Mouse (Mus musculus) CD4-positive, CD25-positive, alpha-beta regulatory T cell, adult 2 months (primary cell): ENCODE results near the gene Nfkbib.
A peak's percentile ranks its signal among the peaks of the same experiment; 100 is the strongest.

Experiments used
- DNase-seq: peaks from one replicate; pipeline ENCODE4 v3.0.0-alpha.2; 2012; ENCODE audit warnings: low read depth, low spot score

Nfkbib gene

DNA sequence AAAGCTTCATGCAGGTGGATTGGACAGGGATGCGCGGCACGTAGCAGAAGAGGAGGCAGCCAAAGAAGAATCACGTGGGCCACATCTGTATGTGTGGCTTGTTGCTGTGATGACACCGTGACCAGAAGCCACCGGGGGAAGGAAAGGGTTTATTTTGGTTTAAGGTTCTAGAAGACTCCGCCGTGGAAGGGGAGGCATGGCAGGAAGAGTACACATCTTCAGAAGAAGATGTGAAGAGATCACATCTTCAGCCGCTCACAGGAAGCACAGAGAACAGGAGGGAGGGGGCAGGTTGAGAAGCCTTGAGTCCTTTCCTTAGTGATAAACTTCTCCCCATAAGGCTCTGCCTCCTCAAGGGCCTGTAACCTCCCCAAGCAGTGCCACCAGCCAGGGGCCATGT lies 32.7 kb upstream of the Nfkbib start:
- peak; percentile 72 for DNase-seq

DNA sequence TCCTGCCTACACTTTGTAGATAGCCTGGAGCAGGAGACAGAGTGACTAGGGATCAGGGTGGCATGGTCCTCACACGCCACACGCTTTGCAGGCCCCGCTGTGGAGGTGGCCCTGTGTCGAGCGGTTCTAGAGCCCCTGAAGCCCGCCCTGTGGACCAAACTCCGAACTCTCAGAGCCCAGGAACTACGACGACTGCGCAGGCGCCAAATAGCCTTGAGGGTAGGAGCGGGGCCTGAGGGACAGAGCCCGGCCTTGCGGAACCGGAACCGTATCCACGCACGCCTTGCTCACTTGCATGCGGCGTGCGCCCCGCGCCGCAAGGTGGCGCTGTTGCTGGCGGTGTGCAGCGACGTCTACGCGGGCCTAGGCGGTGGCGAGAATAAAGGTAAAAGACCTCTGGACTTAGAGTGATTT lies 29.3 kb upstream of the Nfkbib start:
- peak; percentile 90 for DNase-seq

DNA sequence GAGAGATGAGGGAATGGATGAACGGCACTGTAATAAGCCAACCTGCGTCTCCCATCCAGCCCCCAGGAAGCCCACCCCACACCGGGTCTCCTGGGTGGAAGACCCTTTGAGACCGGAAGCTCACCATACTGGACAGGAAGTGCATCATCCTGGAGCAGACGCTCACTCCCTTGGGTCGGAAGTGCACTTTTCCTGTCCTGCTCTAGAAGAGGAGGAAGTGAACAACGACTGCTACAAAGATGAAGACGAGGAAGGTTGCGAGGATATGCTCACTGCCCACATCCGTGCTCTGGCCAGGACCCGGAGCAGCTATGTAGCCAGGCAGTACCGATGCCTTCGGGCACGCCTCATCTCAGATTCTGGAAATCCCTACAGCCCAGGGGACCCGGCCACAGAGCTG lies 28.5 kb upstream of the Nfkbib start:
- peak; percentile 41 for DNase-seq

DNA sequence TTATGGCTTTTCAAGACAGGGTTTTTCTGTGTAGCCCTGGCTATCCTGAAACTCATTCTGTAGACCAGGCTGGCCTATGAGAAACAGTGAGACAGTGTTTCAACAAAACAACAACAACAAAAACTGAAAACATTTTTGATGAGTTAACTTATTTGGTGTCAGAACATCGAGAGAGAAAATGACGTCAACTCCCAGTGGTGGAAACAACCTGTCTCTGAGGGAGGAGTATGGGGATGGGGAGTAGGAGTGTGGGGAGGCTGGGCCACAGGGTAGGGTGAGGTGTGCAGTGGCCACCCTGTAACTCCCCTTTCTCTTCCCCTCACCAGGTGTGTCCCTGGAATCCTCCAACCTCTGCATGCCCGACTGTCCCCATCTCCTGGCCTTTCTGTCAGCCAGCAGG lies 27.2 kb upstream of the Nfkbib start:
- DNase-seq: peak; percentile 64

DNA sequence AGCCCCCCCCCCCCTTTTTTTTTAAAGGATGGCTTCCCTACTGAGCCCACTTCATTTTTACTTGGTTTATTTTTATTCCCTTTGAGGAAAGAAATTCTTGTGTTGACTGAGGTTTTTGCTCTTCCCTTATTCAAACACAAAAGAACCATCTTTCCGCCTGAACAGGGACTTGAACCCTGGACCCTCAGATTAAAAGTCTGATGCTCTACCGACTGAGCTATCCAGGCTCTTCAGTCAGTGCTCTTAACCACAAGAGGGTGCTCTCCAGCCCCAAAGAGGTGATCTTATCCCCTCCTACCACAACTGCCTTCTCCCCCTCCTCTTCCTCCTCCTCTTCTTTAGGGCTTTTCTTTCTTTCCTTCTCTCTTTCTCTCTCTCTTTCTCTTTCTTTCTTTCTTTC lies 26.5 kb upstream of the Nfkbib start:
- DNase-seq: peak; percentile 68

DNA sequence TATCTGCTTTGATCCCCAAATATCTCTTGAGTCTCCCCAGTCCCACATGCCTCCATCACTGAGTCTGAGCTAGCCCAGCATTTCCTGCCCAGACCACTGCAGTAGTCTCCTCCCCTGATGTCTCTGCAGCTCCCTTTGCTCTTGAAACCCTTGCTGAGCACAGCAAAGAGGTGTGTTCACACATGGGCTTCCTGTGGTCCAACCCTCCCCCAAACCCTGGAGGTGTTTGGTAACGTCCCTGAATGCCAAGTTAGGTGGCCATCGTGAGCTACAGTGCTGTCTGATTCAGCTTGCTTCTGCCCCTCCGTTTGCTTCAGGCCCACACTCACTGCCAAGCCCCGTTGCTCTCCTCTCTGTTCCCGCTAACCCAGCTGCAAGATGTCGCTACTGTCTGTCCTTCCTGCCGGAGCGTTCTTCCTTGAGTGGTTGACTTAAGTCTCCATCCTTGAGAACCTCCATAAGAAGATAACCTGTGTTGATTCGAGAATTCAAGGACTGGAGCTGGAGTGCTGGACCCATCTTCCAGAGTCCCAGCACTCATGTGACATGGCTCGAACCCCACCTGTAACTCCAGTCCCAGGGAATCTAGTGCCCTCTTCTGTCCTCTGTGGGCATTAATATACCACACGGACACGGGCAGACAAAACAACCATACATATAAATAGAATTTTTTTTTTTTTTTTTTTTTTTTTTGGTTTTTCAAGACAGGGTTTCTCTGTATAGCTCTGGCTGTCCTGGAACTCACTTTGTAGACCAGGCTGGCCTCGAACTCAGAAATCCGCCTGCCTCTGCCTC lies 25.3 kb upstream of the Nfkbib start:
- peak; percentile 75 for DNase-seq

DNA sequence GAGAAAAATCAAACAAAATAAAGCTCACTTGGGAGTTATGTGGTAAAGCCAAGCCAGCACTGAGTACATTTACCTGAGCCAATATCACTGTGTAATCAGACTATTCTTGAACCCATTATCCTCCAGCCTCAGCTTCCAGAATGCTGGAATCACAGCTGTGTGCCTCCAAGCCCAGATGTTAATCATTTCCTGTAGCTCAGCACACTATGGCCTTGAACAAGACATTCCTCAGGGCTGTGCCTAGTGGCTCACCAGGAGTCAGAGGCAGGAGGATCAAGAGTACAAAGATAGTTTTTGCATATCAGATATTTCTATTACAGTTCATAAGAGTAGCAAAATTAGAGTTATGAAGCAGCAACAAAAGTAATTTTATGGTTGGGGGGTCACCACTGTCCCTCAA lies 24.4 kb upstream of the Nfkbib start:
- DNase-seq: no peak

DNA sequence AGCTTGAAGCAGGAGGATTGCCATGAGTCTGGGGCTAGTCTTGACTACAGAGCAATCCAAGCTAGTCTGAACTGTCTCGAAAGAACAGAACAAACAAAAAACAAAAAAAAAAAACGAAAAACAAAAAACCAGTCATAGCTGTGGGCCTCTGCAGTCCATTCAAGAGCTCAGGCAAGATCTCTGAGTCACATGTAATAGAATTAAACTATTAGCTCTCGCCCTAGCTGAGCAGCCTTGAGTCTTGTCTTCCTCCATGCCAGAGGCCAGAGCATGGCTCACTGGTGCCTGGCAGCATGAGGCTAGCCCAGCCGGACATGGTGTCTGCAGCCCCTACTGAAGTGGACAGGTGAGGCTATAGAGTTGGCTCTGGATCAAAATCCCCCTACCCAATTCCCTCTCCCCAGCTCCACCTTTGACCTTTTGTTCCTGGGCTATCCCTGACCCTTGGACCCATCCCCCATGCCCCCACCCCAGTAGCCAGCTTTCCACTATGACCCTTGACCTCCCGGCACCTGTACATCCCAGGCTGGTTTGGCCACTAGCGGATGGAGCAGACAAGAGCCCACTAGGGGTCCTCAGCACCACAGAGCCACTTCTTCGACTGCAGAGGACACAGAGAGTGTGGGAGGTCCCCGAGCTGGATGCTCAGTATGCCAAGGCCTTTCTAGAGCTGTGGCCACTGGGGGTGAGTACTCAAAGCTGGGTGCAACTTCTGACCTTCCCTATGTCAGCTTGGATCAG lies 22.9 kb upstream of the Nfkbib start:
- peak; percentile 45 for DNase-seq

DNA sequence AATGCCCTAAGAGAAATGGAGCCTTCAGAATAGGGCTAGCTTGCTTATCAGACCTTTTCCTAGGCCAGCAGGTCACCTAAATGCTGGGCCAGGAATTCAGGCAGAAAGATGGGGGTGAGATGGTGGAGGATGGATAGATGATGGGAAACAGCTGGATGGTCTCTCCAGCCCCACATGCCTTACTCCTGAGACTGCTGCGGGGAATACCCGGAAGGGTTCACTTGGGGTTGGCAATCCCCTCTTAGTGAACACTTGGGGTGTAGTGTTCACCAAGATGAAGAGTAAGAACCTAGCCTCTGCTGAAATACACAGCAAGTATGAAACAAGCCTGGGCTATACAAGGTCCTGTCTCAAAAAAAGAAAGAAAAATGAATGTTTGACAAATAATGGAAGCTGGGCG lies 21.9 kb upstream of the Nfkbib start:
- no peak for DNase-seq

DNA sequence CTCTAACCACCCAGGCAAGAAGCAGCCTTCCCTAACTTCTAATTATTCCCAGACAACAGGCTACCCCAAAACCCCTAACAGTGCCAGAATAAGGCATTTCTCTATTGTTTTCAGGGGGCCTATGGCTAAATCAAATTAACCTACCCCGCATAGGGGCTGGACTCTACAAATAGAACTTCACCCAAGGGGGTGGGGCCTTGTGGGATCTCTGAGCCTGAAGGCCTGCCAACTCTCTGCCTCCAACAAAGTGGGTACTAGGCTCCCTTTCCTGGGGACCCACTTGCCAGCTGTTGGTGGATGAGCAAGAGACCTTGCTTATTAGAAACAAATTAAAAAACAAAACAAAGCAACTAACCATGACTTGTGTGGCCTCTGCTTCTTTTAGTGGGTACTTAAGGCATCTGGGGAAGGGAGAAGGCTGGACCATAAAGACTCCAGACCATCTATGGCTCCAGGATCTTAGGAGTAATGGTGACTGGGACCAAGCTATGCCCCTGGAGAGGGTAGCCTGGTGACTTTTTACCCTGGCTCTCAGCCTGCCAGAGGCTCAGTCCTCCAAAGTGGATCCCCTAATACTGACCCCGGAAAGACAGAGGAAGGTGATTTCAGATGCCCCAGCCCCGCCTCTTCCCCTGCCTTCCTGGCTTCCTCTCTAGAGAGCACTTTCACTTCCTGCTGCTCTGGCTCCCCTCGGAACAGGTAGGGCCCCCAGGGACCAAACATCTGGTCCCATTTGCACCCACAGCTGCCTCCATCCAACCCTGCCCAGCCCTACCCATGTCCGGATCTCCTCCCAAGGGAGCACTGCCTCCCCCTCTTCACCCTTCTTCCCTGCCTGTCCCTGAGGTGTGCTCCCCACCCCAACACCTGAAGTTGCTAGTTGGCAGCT lies 21.2 kb upstream of the Nfkbib start, which contains the start of gene Rinl:
TSS of gene Rinl (plus strand) at position 663 of the 889 bp plus-strand sequence.
- peak; percentile 71 for DNase-seq

DNA sequence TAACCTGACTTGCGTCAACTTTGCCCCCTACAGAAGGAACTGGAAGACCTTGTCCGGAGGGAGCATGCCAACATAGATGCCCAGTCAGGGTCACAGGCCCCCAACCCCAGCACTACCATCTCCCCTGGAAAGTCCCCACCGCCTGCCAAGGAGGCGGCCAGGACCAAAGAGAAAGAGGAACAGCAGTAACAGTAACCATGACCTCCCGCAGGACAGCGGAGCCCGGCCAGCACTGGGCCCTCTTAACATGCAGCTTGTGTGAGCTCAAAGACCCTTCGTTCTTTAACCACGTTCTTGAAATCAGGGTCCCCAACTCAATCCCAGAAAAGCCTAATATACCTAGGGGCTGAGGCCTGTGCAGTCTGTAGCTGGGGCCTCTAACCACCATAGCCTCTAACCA lies 20.6 kb upstream of the Nfkbib start:
- DNase-seq: no peak

DNA sequence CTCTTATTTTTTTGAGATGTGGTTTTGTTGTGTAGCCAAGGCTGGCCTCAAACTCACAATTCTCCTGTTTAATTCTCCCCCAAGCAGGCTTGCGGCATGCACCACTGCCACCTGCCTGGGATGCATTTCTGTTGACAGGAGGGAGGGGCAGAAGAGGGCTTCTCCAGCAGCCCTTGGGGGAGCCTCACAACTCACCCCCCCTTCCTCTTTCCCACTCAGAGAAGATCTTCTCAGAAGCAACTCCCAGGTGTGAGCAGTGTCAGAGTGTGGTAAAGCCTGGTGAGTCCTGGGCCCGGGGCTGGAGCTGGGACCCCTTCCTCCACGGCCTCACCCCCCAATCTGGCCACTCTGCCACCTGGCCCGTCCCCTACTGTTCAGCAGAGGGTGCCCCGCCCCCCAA lies 17.8 kb upstream of the Nfkbib start:
- no peak for DNase-seq

DNA sequence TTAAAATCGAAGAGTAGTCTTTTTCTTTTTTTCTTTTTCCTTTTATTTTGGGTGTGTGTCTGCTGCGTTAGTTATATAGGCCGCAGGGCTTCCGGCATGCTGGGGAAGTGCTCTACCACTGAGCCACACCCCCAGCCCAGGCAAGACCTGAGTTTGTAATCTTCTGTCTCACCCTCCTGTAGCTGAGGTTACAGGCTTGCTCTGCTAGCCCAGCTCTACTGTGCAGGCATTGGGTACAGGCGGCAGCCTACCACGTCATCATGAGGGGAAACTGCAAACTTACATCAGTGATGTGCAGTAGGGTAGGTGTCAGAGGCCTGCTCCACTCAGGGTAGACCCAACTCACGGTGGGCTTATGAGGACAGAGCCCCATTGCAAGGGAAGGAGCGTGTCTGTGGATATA lies 13.9 kb upstream of the Nfkbib start:
- DNase-seq: peak; percentile 93

DNA sequence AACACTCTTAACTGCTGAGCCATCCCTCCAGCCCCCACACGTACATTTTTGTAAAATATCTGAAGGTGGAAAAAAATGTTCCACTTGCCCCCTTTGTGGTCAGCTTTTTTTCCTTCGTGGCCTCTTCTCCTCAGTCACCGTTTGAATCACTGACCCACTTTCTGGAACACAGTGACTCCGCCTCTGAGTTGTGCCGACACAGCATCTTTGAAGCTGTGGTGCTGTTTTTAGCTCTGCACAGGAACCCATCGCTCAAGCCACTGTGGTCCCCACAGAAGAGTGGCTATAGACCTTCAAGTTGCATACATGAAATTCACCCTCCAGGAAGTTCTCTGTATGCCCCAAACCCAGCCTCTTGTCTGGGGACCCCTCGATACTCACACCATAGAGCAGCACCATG lies 13.5 kb upstream of the Nfkbib start:
- peak; percentile 76 for DNase-seq

DNA sequence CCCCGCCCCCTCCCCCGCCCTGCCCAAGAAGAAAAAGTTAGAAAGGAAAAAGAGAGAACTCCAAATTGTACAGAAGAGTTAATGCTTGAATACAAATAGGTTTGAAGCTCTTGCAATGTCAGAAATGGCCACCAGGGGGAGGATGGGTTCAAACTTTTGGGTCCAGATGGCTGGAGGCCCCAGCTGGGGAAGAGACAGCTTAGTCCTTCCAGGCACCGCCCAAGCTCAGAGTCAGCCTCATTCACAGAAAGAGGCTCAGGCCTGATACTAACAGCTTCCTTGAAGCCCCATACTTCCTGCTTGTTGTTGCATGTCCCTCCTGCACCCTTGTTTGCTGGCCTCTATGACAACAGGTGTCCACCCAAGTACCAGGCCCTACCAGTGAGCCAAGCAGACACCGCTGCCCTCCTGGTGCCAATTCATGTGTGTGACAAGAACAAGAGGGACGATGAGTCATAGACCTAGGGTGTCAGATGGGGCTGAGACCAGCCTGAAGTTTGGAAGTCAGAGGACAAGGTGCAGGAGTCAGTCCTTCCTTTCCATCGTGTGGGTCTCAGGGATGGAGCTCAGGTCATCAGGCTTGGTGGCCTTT lies 12.9 kb upstream of the Nfkbib start:
- DNase-seq: peak; percentile 92

DNA sequence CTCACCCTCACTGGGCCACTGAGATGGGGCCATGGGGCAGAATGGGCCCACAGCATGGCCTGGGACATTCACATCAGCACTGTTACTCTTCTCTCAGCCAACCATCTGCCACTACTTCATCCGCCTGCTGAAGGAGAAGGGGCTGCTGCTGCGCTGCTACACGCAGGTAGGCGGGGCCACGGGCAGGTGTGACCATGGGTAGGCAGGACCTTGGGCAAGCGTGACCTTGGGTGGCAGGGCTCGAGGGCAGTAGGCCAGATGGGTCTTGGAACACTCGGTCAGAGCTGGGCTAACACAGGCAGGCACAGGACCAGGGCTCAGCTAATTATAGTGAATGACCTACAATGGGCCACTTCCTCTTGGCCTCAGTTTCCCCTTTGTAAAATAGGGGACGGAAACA lies 11.5 kb upstream of the Nfkbib start:
- no peak for DNase-seq

DNA sequence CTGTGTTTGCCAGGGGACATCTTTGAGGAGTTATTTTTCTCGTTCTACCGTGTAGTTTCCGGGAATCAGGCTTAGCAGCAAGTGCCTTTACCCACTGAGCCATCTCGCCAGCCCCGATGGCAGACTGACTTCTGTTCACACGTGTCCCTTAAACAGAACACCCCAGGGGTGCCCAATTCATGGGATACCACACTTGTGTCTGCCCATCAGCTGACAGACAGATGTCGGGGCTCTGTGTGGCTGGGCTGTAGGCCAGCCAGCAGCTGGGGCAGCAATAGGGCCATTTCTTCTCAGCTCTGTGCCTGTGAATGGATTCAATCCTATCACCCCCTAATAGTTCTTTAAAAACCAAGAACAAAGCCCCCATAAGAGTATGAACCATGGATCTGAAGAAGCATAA lies 7.8 kb upstream of the Nfkbib start:
- no peak for DNase-seq

DNA sequence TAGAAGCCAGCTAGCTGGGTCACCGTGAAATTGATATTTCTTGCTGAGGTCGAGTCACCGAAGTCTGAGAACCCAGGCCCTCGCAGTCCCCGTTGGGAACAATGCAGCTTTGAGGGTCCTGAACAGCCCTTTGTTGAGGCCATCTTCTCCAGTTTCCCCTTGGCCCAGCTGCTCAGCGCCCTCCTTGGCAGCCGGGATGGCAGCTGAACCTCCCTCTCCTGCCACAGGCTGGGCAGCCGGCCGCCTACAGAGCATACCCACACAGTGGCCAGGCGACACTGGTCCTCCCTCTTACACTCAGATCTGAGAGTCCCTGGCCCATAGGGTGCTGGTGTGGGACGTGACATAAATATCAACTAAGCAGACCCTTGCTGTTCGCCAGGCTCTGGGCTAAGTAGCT lies 6.9 kb upstream of the Nfkbib start:
- no peak for DNase-seq

DNA sequence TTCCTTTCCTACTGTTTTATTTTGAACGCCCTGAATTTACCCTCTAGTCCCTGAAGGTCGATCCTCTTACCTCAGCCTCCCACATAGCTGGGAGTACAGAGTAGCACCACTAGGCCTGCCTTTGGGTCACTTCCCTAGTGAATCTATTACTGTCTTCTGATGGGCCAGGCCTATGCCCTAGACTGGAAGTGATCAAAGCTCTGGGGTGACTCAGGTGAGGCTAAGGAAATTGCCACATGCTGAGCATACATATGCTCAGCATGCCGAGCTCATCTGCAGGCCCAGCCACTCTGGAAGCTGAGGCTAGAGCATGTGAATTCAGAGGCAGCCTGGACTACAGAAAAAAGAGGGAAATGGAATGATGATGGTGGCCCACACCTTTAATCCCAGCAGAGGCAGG lies 5.9 kb upstream of the Nfkbib start:
- DNase-seq: no peak

DNA sequence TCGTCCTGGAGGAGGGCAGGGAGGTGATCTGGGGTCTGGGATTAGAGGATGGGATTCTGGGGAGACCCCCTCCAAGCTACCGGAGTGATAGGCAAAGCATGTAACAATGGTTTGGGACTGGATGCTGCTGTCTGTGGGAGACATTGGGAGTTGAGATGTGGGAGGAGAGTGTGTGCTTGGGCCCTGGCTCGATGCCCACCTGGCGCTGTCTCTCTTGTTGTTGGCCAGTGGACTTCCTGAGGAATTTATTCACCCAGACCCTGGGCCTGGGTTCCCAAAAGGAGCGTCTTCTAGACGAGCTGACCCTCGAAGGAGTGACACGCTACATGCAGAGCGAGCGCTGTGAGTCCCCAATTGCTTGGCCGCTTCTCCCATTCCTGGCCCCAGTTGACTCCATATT lies 4.6 kb upstream of the Nfkbib start:
- DNase-seq: no peak

DNA sequence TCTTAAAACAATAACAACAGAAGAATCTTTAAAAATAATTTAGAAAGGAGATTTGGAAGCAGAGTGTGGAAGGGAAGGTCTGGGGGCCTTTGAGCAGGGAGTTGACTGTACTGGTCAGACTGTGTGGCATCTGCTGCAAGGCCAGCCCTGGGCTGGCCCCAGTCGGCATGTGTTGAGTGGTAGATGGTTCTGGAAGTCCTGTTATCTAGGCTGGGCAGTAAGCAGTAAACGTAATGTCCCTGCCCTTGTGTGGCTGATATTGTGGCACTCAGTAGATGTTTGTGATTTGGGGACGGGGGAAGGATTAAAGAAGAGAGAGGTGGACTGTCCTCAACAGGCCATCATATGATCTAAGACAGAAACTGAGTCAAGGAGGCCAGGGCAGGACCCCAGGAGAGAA lies 3.0 kb upstream of the Nfkbib start:
- no peak for DNase-seq
